Mouse (Mus musculus) CH12.LX (cell line): ENCODE results near the gene Srbd1. TPM values are rescaled to one million over a fixed set of nuclear protein-coding genes. Genes with fewer than 3 reads are reported as not detected.

ENCODE experiments used
- DNase-seq: peaks from one replicate; pipeline ENCODE4 v3.0.0-alpha.2; 2013; ENCODE audit errors: extremely low read depth
- H3K27ac ChIP-seq: 2 replicates; pipeline ENCODE4 v1.5.1; 2012; ENCODE audit warnings: low read depth, mild to moderate bottlenecking, control low read depth, moderate library complexity; ENCODE audit not compliant: insufficient read depth
- H3K27me3 ChIP-seq: replicated peaks from 2 replicates; pipeline ENCODE3; 2012; ENCODE audit warnings: inconsistent platforms
- H3K36me3 ChIP-seq, 2 experiments: replicated peaks in 1 of 2; 2 replicates each; pipeline versions ENCODE3 to v1.6.1; 2012; ENCODE audit warnings: inconsistent platforms in 1 of 2, low read length in 1 of 2, mild to moderate bottlenecking in 1 of 2, mixed read lengths in 1 of 2, moderate library complexity in 1 of 2; ENCODE audit not compliant: control insufficient read depth in 1 of 2, insufficient read depth in 1 of 2
- H3K4me1 ChIP-seq, 2 experiments: 2 replicates each; pipeline ENCODE4 v1.6.1; 2012; ENCODE audit warnings: inconsistent platforms in 1 of 2, moderate library complexity in 1 of 2; ENCODE audit not compliant: insufficient read depth in 2 of 2, control insufficient read depth in 1 of 2
- H3K4me2 ChIP-seq: 2 replicates; pipeline ENCODE4 v1.6.1; 2012; ENCODE audit warnings: low read depth, mild to moderate bottlenecking, control low read depth; ENCODE audit not compliant: poor library complexity, insufficient read depth, severe bottlenecking
- H3K4me3 ChIP-seq, 3 experiments: fragments of 150-350 bp in 1 of 3; sonication (generic) in 1 of 3; replicated peaks in 1 of 3; 2 replicates each; pipeline versions ENCODE3 to v1.5.1; 2011 to 2012; ENCODE audit warnings: low read depth in 2 of 3, low read length in 2 of 3, mild to moderate bottlenecking in 2 of 3, moderate library complexity in 2 of 3, control low read depth in 1 of 3, improper control_type of control experiment in 1 of 3, inconsistent platforms in 1 of 3, mixed read lengths in 1 of 3; ENCODE audit not compliant: poor library complexity in 1 of 3
- H3K79me2 ChIP-seq: replicated peaks from 2 replicates; pipeline ENCODE4 v1.6.1; 2012; ENCODE audit warnings: mild to moderate bottlenecking, moderate library complexity; ENCODE audit not compliant: control insufficient read depth, poor library complexity, insufficient read depth, severe bottlenecking; ENCODE audit errors: extremely low read depth
- H3K9ac ChIP-seq: 2 replicates; pipeline ENCODE4 v1.6.1; 2012; ENCODE audit warnings: low read depth, mild to moderate bottlenecking, control low read depth, moderate library complexity; ENCODE audit not compliant: insufficient read depth
- H3K9me3 ChIP-seq: replicated peaks from 2 replicates; pipeline ENCODE3; 2012; ENCODE audit warnings: low read length, inconsistent platforms, mixed read lengths
- BHLHE40 ChIP-seq: IDR thresholded peaks from 2 replicates; pipeline ENCODE4 v1.6.1; 2011; ENCODE audit warnings: mild to moderate bottlenecking, low read depth, low read length, improper control_type of control experiment
- CTCF ChIP-seq, 2 experiments: IDR thresholded peaks in 1 of 2; conservative IDR thresholded peaks in 1 of 2; 2 replicates each; pipeline ENCODE4 v1.5.1; 2011 to 2012; ENCODE audit warnings: low read depth in 2 of 2, low read length in 2 of 2, improper control_type of control experiment in 1 of 2, inconsistent platforms in 1 of 2, mild to moderate bottlenecking in 1 of 2, moderate library complexity in 1 of 2
- E2F4 ChIP-seq: IDR thresholded peaks from 2 replicates; pipeline ENCODE4 v1.6.1; 2011; ENCODE audit warnings: low read depth, low read length, improper control_type of control experiment; ENCODE audit not compliant: insufficient replicate concordance
- HCFC1 ChIP-seq: IDR thresholded peaks from 2 replicates; pipeline ENCODE4 v1.6.1; 2012; ENCODE audit warnings: low read depth, mild to moderate bottlenecking, inconsistent platforms, low read length, improper control_type of control experiment
- KAT2A ChIP-seq: IDR thresholded peaks from 2 replicates; pipeline ENCODE4 v1.6.1; 2012; ENCODE audit warnings: low read length, improper control_type of control experiment, inconsistent platforms; ENCODE audit not compliant: insufficient replicate concordance
- MAX ChIP-seq: IDR thresholded peaks from 2 replicates; pipeline ENCODE4 v1.6.1; 2011; ENCODE audit warnings: low read length, improper control_type of control experiment
- MAZ ChIP-seq: IDR thresholded peaks from 2 replicates; pipeline ENCODE4 v1.6.1; 2012; ENCODE audit warnings: low read depth, mild to moderate bottlenecking, inconsistent platforms, low read length, improper control_type of control experiment, moderate library complexity
- MEF2A ChIP-seq: IDR thresholded peaks from 2 replicates; pipeline ENCODE4 v1.6.1; 2014; ENCODE audit warnings: low read depth, mild to moderate bottlenecking, inconsistent platforms, low read length, improper control_type of control experiment, borderline replicate concordance
- NELFE ChIP-seq: IDR thresholded peaks from 2 replicates; pipeline ENCODE4 v1.6.1; 2011; ENCODE audit warnings: low read depth, low read length, improper control_type of control experiment
- PAX5 ChIP-seq: IDR thresholded peaks from 2 replicates; pipeline ENCODE4 v1.6.1; 2012; ENCODE audit warnings: low read length, inconsistent platforms, mixed read lengths
- POLR2A ChIP-seq: IDR thresholded peaks from 2 replicates; pipeline ENCODE4 v1.6.1; 2011; ENCODE audit warnings: low read depth, mild to moderate bottlenecking, improper control_type of control experiment, low read length
- POLR2AphosphoS2 ChIP-seq: IDR thresholded peaks from 2 replicates; pipeline ENCODE4 v1.6.1; 2011; ENCODE audit warnings: low read depth, low read length, improper control_type of control experiment
- SIN3A ChIP-seq: IDR thresholded peaks from 2 replicates; pipeline ENCODE4 v1.6.1; 2012; ENCODE audit warnings: low read length, improper control_type of control experiment, inconsistent platforms
- SMC3 ChIP-seq: IDR thresholded peaks from 2 replicates; pipeline ENCODE4 v1.6.1; 2011; ENCODE audit warnings: low read depth, low read length, improper control_type of control experiment
- ZMIZ1 ChIP-seq: IDR thresholded peaks from 2 replicates; pipeline ENCODE4 v1.6.1; 2012; ENCODE audit warnings: low read depth, mild to moderate bottlenecking, inconsistent platforms, low read length, improper control_type of control experiment
- dilution Hi-C: fragments of 300-500 bp; cut with MboI; formaldehyde crosslinking; loops from 2 replicates; pipeline ENCODE4 v1.14.3; 2020; ENCODE audit warnings: low sequenced_read_pairs; ENCODE audit not compliant: extremely low pct_unique_long_range_greater_than_20kb, extremely low pct_ligation_motif_present
- in situ Hi-C: fragments of 300-500 bp; cut with MboI; formaldehyde crosslinking; loops from 3 replicates; pipeline ENCODE4 v1.14.3; 2019; ENCODE audit warnings: low sequenced_read_pairs, low pct_ligation_motif_present, low pct_unique_long_range_greater_than_20kb, mixed read lengths
- polyA plus RNA-seq: library from polyadenylated mRNA; unstranded; fragments of >175 nt; gene quantifications from 2 replicates; pipeline ENCODE4 v1.2.1, GENCODE M21; 2012; ENCODE audit warnings: low read depth; ENCODE audit not compliant: insufficient read length
- total RNA-seq, 2 experiments: library from RNA; depleted of rRNA; stranded (reverse); fragments of 300-350 nt in 1 of 2; fragments of >200 nt in 1 of 2; gene quantifications; 2 replicates each; pipeline ENCODE4 v1.2.3; 2012 to 2014

Gene Srbd1
- total and polyA plus RNA-seq, 3 experiments: 21.5 to 34.5 (median 24.8) TPM

DNA sequence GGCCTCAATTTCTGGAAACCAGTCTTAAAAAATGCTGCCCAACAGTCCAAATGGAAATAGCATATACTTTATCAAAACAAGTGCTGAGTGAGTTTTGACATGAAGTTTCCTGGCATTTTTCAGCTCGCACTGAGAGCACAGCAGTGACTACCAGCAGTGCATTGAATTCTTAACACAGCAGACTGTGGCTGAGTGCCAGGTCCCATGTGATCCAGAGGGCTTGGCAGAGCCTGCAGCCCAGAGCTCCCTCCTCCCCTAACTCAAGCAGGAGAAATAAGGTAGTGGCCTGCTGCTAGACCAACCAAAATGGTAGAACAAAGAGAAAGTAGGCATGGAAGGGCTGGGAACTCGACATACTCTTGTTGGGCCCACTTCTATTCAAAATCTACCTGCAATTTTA is 149.2 kb downstream of the Srbd1 start:
- no peak overlapping the region for H3K4me3 ChIP-seq
- TF ChIP-seq KAT2A: no peak
- no peaks in the 10 kb centered on the region for H3K79me2 ChIP-seq
- peaks cover 0 to 6% of the 10 kb centered on the region in 2 experiments; a peak in 2 of 4 replicates for H3K4me1 ChIP-seq
- dilution Hi-C loops (no loop called here), in situ Hi-C loops (no loop called here)
- H3K9ac ChIP-seq: no peak overlapping the region
- H3K36me3 ChIP-seq: peaks cover 13 to 68% of the 10 kb centered on the region in 2 experiments
- H3K9me3 ChIP-seq: peaks cover 3% of the 10 kb centered on the region
- DNase-seq: no peak
- no peak overlapping the region for H3K4me2 ChIP-seq
- H3K27ac ChIP-seq: no peak overlapping the region
- no peaks in the 10 kb centered on the region for H3K27me3 ChIP-seq

- no peak overlapping the region for H3K4me3 ChIP-seq
- peaks cover 4 to 12% of the 10 kb centered on the region in 2 experiments; a peak in 2 of 4 replicates for H3K4me1 ChIP-seq
- no peak overlapping the region for H3K4me2 ChIP-seq
- no peak overlapping the region for H3K9ac ChIP-seq
- dilution Hi-C loops: no loop called here
- DNase-seq: no peak
- peaks cover 11 to 65% of the 10 kb centered on the region in 2 experiments for H3K36me3 ChIP-seq
- H3K27me3 ChIP-seq: no peaks in the 10 kb centered on the region
- in situ Hi-C loops: no loop called here
- H3K9me3 ChIP-seq: peaks cover 3% of the 10 kb centered on the region
- H3K27ac ChIP-seq: no peak overlapping the region
- H3K79me2 ChIP-seq: no peaks in the 10 kb centered on the region
- TF ChIP-seq HCFC1 (no peak), KAT2A (no peak), SMC3 (no peak), POLR2AphosphoS2 (no peak), MAZ (no peak), ZMIZ1 (no peak), MEF2A (no peak), BHLHE40 (no peak), POLR2A (no peak), NELFE (no peak), MAX (no peak), E2F4 (no peak), SIN3A (no peak), CTCF (conservative IDR thresholded peaks at IDR 0.05 in 1 of 2, IDR thresholded peaks at IDR 0.05 in 1 of 2; ENCODE audit: low read depth in 2 of 2, low read length in 2 of 2) (no peak), PAX5 (no peak)
- TF ChIP-seq, all 38 proteins: peak for 0
Observed at GRCm38 (mm10) chr17:85995086-85995485, 149.9 kb downstream of the Srbd1 start.
